ENCODE assay signal across 9 mouse cellular contexts in genomic region chr16:57755241-57755640, GRCm38 (mm10). TPM values are rescaled to one million over a fixed set of nuclear protein-coding genes. Genes with fewer than 3 reads are reported as not detected.
DNase-seq lines count a peak whose midpoint lies in the region; ATAC-seq lines count a peak whose summit lies in the region.
"Had no signal": no experiment of that assay in that cellular context is flagged by ENCODE, and none has a peak within 500 bp of the region (broad histone marks: within the 10 kb centered on the region; RNA-seq: fewer than 3 reads in every experiment).

No protein-coding gene starts in this region.

- H3K4me3 ChIP-seq in brown adipose tissue, adult 24 weeks (ENCODE audit: insufficient read depth, low read depth, low read length) = peak overlapping the region; percentile 52
- H3K4me3 ChIP-seq in hindbrain, embryonic 12.5 days = peak overlapping the region; percentile 40
- peak overlapping the region; percentile 30 for H3K4me3 ChIP-seq in neural tube, embryonic 11.5 days (ENCODE audit: low read depth, low read length)
- H3K4me3 ChIP-seq: erythroblast, embryonic 14.5 days had no signal

- DNase-seq in cerebellum, adult 11 months = no peak
- peak; percentile 56 to 73 for DNase-seq in left cerebral cortex, postnatal 25 days (ENCODE audit: low spot score in 2 of 2)
- peak; percentile 19 for DNase-seq in neural tube, embryonic 11.5 days (ENCODE audit: low spot score)
- no peak for DNase-seq in spleen, adult 12 weeks (ENCODE audit: low spot score)

- peak overlapping the region; percentile 52 for H3K9ac ChIP-seq in hindbrain, embryonic 12.5 days
- peak overlapping the region; percentile 15; the same call in 1 of the 2 replicates for H3K9ac ChIP-seq in neural tube, embryonic 11.5 days (ENCODE audit: low read length)

- peaks cover 8% of the 10 kb centered on the region; the same call in 1 of the 2 replicates for H3K27me3 ChIP-seq in hindbrain, embryonic 12.5 days
- H3K27me3 ChIP-seq in neural tube, embryonic 11.5 days (ENCODE audit: control insufficient read depth, insufficient read depth, low read length) = no peaks in the 10 kb centered on the region

- WGBS in hindbrain, embryonic 12.5 days = 24% methylated on average over 12 of the region's 12 CpGs
- WGBS in neural tube, embryonic 11.5 days = 24% methylated on average over 11 of the region's 12 CpGs

- H3K9me3 ChIP-seq in hindbrain, embryonic 12.5 days (replicated peaks) = no peaks in the 10 kb centered on the region
- no peaks in the 10 kb centered on the region for H3K9me3 ChIP-seq in neural tube, embryonic 11.5 days (ENCODE audit: control insufficient read depth, low read length)

- no peaks in the 10 kb centered on the region for H3K36me3 ChIP-seq in hindbrain, embryonic 12.5 days
- no peaks in the 10 kb centered on the region for H3K36me3 ChIP-seq in neural tube, embryonic 11.5 days (ENCODE audit: control insufficient read depth, insufficient read depth, low read length)

- intact Hi-C loops in left cerebral cortex, postnatal 25 days (cut with DNase I) = loop anchor here (10.0 kb wide), 1 partner anchor 120 kb away; no protein-coding TSS in a partner anchor

- peak overlapping the region; percentile 74 for H3K4me2 ChIP-seq in hindbrain, embryonic 12.5 days (replicated peaks)
- peak overlapping the region; percentile 62 for H3K4me2 ChIP-seq in neural tube, embryonic 11.5 days (ENCODE audit: low read depth)

- H3K27ac ChIP-seq in brown adipose tissue, adult 24 weeks (replicated peaks; ENCODE audit: low read depth, low read length) = peak overlapping the region; percentile 23
- no peak overlapping the region for H3K27ac ChIP-seq in hindbrain, embryonic 12.5 days
- no peak overlapping the region for H3K27ac ChIP-seq in neural tube, embryonic 11.5 days (ENCODE audit: low read depth, low read length)

- peak; percentile 58 for ATAC-seq in cerebellum, adult (ENCODE audit: insufficient number of reproducible peaks, low FRiP score, low TSS enrichment)
- ATAC-seq in frontal cortex, adult (ENCODE audit: low TSS enrichment) = peak; percentile 83
- ATAC-seq in hindbrain, embryonic 12.5 days (ENCODE audit: low FRiP score) = peak; percentile 75
- peak; percentile 60; the same call in 1 of the 2 replicates for ATAC-seq in neural tube, embryonic 11.5 days (ENCODE audit: insufficient read depth, low FRiP score, low TSS enrichment)

- no peaks in the 10 kb centered on the region for H3K4me1 ChIP-seq in brown adipose tissue, adult 24 weeks (ENCODE audit: control insufficient read depth, insufficient read depth, insufficient read length, low read length)
- H3K4me1 ChIP-seq in hindbrain, embryonic 12.5 days = peaks cover 11% of the 10 kb centered on the region
- no peaks in the 10 kb centered on the region for H3K4me1 ChIP-seq in neural tube, embryonic 11.5 days (ENCODE audit: control insufficient read depth, insufficient read depth, low read length)

RNA-seq across cellular contexts. Expression of gene Col8a1, which starts 0.7 kb away (rescaled TPM):
- polyA plus RNA-seq in brown adipose tissue, adult 24 weeks (2012; ENCODE audit: insufficient read depth, insufficient read length, missing spikeins) = 2.3 and 2.6 TPM in 2 replicates
- polyA plus RNA-seq in hindbrain, embryonic 12.5 days (2016; fragmentation: Nextera tagmentation; extraction: Ambion mirVana) = 10.8 and 12.2 TPM in 2 replicates
- total RNA-seq in left cerebral cortex, postnatal 25 days (2021) = 1 to 10 TPM; 2.3 to 3.3 TPM
- polyA plus RNA-seq in neural tube, embryonic 11.5 days (2014; fragmentation: Nextera tagmentation; extraction: Ambion mirVana) = 4.2 and 4.4 TPM in 2 replicates
- polyA plus RNA-seq: erythroblast, embryonic 14.5 days had no signal

Comparison
In these comparisons a context has a peak if more than half of its experiments do, and no peak if none do; other contexts are left out.
1. DNase-seq: peak in left cerebral cortex, postnatal 25 days (2 of 2) and neural tube, embryonic 11.5 days (single experiment); none in cerebellum, adult 11 months (single experiment) and spleen, adult 12 weeks (single experiment).
2. Peak in every context shown above with its lines, with median percentiles within 50 percentile points of each other: ATAC-seq and H3K4me3 ChIP-seq.